Mouse (Mus musculus) embryonic facial prominence, embryonic 13.5 days (tissue): Measurements from ENCODE around the gene Svep1. TPM values are rescaled to one million over a fixed set of nuclear protein-coding genes. Genes with fewer than 3 reads are reported as not detected.

Experiments used
- ATAC-seq: fragments of 200-750 bp; cut with Nextera tagmentation; 2 replicates; pipeline ENCODE4 v1.8.0; 2017; ENCODE audit warnings: low read depth; ENCODE audit not compliant: insufficient number of reproducible peaks, insufficient read depth, low FRiP score, low TSS enrichment
- H3K27ac ChIP-seq: fragments of 300-500 bp; sonication (generic); 2 replicates; pipeline ENCODE4 v1.5.1; 2015; ENCODE audit warnings: moderate library complexity, mild to moderate bottlenecking, inconsistent platforms
- H3K27me3 ChIP-seq: fragments of 300-500 bp; sonication (generic); 2 replicates; pipeline ENCODE4 v1.6.1; 2015; ENCODE audit warnings: mild to moderate bottlenecking, inconsistent platforms
- H3K36me3 ChIP-seq: fragments of 300-500 bp; sonication (generic); 2 replicates; pipeline ENCODE4 v1.6.1; 2015; ENCODE audit warnings: mild to moderate bottlenecking, inconsistent platforms
- H3K4me1 ChIP-seq: fragments of 300-500 bp; sonication (generic); 2 replicates; pipeline ENCODE4 v1.6.1; 2015; ENCODE audit warnings: inconsistent platforms
- H3K4me2 ChIP-seq: fragments of 300-500 bp; sonication (generic); 2 replicates; pipeline ENCODE4 v1.6.1; 2015; ENCODE audit warnings: moderate library complexity, mild to moderate bottlenecking, inconsistent platforms
- H3K4me3 ChIP-seq: fragments of 300-500 bp; sonication (generic); 2 replicates; pipeline ENCODE4 v1.5.1; 2015; ENCODE audit warnings: mild to moderate bottlenecking, inconsistent platforms
- H3K9ac ChIP-seq: fragments of 300-500 bp; sonication (generic); 2 replicates; pipeline ENCODE4 v1.6.1; 2015; ENCODE audit warnings: mild to moderate bottlenecking, inconsistent platforms
- H3K9me3 ChIP-seq: fragments of 300-500 bp; sonication (generic); 2 replicates; pipeline ENCODE4 v1.6.1; 2016; ENCODE audit warnings: inconsistent platforms
- WGBS: fragments of 180-500 bp; shearing (Covaris S2); methylation state at CpG from one replicate; pipeline ENCODE4 v1.1.7; 2015; ENCODE audit warnings: mixed read lengths; 5-methylcytosine and 5-hydroxymethylcytosine counted together
- polyA plus RNA-seq: library from polyadenylated mRNA; unstranded; fragments of >200 nt; fragmentation: Nextera tagmentation; extraction: Ambion mirVana; gene quantifications from 2 replicates; pipeline ENCODE4 v1.2.1, GENCODE M21; 2015

Gene Svep1
- polyA plus RNA-seq, 1 experiment from 2014 or later: 11.0 TPM

DNA sequence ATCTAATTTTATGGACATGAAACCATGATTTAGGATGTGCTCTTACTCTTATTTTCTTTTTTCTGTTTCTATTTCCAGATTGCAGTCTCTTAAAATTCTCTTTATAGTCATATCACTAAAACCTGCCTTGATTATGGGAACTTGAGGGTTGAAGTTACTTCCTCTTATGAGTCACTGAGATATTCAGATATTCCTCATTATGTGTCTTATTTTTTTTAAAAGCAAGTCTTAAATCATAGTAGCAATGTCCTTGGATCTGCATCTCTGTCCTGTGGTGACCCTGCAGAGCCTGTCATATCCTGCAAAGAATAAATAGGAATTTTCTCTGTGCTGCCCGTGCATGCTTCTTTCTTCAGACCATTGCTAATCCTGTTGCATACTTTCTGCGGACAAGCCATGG lies 166.6 kb downstream of the Svep1 start:
- Histone ChIP-seq H3K27me3 (no peaks in the 10 kb centered on the region), H3K4me2 (no peak overlapping the region), H3K4me3 (no peak overlapping the region), H3K36me3 (0 out of 2 replicates have a peak, but pooled peaks cover 4% of the 10 kb centered on the region), H3K9ac (no peak overlapping the region), H3K27ac (no peak overlapping the region), H3K4me1 (no peaks in the 10 kb centered on the region), H3K9me3 (no peaks in the 10 kb centered on the region)
- WGBS: 79% methylated on average over 2 of the region's 2 CpGs
- ATAC-seq: no peak

DNA sequence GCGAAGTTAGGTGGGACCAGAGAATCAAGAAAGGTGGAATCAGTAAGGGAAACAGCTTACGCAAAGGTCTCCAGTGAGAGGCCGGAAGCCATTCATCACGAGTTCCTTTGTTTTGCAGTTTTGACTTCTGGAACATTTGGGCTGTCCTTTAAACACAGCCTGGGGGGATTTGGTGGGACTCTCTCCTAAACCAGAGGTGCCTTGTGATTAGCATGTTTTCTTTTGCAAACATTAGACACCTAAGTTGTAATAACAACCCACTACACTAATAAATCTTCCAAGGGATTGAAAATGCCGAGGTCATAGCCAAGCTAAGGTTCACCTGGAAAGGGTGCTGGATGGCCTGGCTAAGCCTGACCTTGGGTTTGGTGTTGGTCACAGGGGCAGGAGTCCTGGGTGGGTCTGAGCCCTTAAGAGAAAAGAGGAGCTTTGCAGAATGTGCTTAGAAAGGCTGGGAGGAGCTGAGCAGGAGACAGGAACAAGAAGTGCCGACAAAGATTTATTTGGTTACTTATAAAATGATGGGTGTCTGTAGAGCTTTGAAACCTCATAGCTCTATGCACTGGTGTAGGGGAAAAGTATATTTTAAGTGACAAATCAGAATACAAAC lies 169.5 kb downstream of the Svep1 start:
- no peak overlapping the region for H3K9ac ChIP-seq
- WGBS: 94% methylated on average over 6 of the region's 6 CpGs
- no peaks in the 10 kb centered on the region for H3K9me3 ChIP-seq
- H3K36me3 ChIP-seq: no peaks in the 10 kb centered on the region
- no peak overlapping the region for H3K27ac ChIP-seq
- H3K4me3 ChIP-seq: no peak overlapping the region
- no peak overlapping the region for H3K4me2 ChIP-seq
- H3K27me3 ChIP-seq: no peaks in the 10 kb centered on the region
- ATAC-seq: no peak
- peaks cover 10% of the 10 kb centered on the region; the same call in 1 of the 2 replicates for H3K4me1 ChIP-seq

GRCm38 (mm10) chr4:58034663-58035062 lies 172.0 kb downstream of the Svep1 start:
- Histone ChIP-seq H3K9me3 (no peaks in the 10 kb centered on the region; the same call in 1 of the 2 replicates), H3K27me3 (no peaks in the 10 kb centered on the region), H3K36me3 (no peaks in the 10 kb centered on the region), H3K4me1 (peaks cover 10% of the 10 kb centered on the region; the same call in 1 of the 2 replicates), H3K4me2 (peak overlapping the region; percentile 46), H3K9ac (0 out of 2 replicates have a peak overlapping the region, but pooled peaks have one; percentile 36), H3K27ac (no peak overlapping the region), H3K4me3 (peak overlapping the region; percentile 12)
- no peak for ATAC-seq
- WGBS: 38% methylated on average over 13 of the region's 13 CpGs

DNA sequence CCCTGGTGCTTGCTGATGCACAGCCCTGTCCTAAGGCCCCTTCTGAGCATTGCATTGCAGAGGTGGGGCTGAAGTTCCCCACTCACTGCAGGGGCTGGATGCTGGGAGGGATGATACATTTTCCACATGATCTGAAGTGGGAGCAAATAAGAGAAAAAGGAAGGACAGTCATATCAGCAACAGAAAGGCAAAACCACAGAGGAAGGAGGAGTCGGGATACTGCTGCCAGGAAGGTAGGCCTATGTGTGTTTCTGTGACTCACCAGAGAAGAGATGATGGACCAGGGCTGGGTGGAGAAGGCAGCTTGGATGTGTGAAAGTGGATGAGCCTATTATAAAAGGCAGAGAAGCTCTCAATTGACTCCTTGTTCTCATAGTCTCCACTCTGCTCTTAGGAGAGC lies 173.9 kb downstream of the Svep1 start:
- Histone ChIP-seq H3K4me3 (no peak overlapping the region), H3K4me1 (peaks cover 10% of the 10 kb centered on the region; the same call in 1 of the 2 replicates), H3K27me3 (no peaks in the 10 kb centered on the region), H3K9ac (no peak overlapping the region), H3K9me3 (no peaks in the 10 kb centered on the region; the same call in 1 of the 2 replicates), H3K36me3 (no peaks in the 10 kb centered on the region), H3K4me2 (no peak overlapping the region), H3K27ac (no peak overlapping the region)
- no peak for ATAC-seq
- WGBS: 69% methylated on average over 1 of the region's 1 CpGs

DNA sequence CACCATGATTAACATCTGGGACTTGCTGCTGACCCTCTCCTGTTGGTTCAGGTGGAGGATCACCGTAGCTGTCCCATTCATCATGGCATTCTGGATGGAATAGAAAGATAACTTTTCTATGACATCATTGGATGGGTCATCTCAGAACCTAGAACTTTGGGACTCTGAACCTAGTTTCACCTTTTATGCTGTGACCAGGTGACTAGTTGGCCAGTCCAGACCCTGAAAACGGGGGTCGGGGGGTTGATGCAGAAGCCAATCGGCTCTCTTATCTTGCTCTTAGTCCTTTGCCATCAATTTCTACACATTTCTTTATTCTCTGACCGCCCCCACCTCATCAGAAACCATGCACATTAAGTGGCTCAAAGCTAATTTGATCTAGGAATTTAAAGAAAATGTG lies 197.6 kb downstream of the Svep1 start, which contains the start of gene Txndc8:
Gene Txndc8, minus strand, starts transcription at position 101 of the 400 bp plus-strand sequence.
- Histone ChIP-seq H3K4me1 (no peaks in the 10 kb centered on the region), H3K4me3 (no peak within 1 kb of the TSS), H3K4me2 (no peak within 1 kb of the TSS), H3K36me3 (no peaks in the 10 kb centered on the region), H3K27ac (no peak within 1 kb of the TSS), H3K9ac (no peak within 1 kb of the TSS), H3K9me3 (no peaks in the 10 kb centered on the region), H3K27me3 (no peaks in the 10 kb centered on the region)
- ATAC-seq: no peak
- WGBS: 93% methylated on average over 5 of the region's 5 CpGs

DNA sequence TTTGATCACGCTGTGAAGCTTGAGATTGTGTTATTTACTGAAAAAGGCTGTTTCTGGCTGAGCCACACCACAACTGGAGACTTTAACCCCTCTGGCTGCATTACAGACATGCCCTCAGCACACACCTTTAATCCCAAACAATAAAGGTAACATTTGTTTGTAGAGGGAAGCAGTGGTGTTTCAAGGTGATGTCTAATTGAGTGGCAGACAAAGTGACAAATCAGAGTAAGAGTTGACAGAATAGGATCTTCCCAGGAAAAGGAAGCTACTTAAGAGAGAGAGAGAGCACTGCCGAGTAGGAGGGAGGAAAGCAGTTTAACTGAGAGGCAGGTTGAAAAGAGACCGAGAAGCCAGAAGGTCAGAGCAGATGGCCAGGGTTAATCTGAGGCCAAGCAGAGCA lies 203.2 kb downstream of the Svep1 start:
- no peaks in the 10 kb centered on the region for H3K36me3 ChIP-seq

More for the DNA sequence above, 203.2 kb downstream of the Svep1 start:
- Histone ChIP-seq H3K27me3 (no peaks in the 10 kb centered on the region), H3K9ac (no peak overlapping the region), H3K4me1 (no peaks in the 10 kb centered on the region), H3K27ac (no peak overlapping the region), H3K4me3 (no peak overlapping the region), H3K4me2 (no peak overlapping the region), H3K9me3 (no peaks in the 10 kb centered on the region)
- WGBS: 40% methylated on average over 3 of the region's 3 CpGs
- ATAC-seq: no peak

Other genes with a start within 250 kb of the Svep1 start
- gene Txndc8, start 197.7 kb downstream of the Svep1 start, polyA plus RNA-seq: not detected in 2 replicates
- gene Musk, start 79.1 kb upstream of the Svep1 start, polyA plus RNA-seq: 1.3 and 1.5 TPM in 2 replicates